Mouse (Mus musculus): Measurements from ENCODE around the gene Kat2b. TPM values are rescaled to one million over a fixed set of nuclear protein-coding genes. Genes with fewer than 3 reads are reported as not detected.
"Not testable (repeated sequence)": the region's sequence is repeated elsewhere in the genome, so short reads cannot be mapped to it uniquely, and the experiment has no call there.

Kat2b gene
- polyA plus RNA-seq, 1 experiment from 2014 or later: 9.6 TPM

DNA sequence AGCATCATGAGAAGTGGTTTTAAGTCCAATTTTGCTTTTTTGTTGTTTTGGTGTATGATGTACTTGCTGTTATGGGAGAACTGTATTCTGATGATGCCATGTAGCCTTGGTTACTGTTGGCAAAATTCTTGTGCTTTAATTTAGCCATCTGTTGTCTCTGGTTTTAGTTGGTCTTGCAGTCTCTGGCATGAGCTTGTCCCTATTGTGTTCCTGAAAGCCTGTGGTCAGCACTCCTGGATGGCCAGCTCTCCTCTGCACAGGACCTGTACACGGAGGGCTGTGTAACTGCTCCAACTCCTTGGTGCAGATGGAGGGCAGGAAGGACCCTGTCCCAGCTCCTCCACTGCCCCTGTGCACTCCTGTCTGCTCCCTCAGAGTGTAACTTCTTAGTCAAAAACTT is 151.8 kb downstream of the Kat2b start:
- Histone ChIP-seq H3K9ac (ENCODE audit: low read depth, low read length) (no peak overlapping the region), H3K36me3 (ENCODE audit: control insufficient read depth, insufficient read depth, low read length) (no peaks in the 10 kb centered on the region), H3K27me3 (ENCODE audit: control insufficient read depth, insufficient read depth, low read length) (no peaks in the 10 kb centered on the region), H3K4me2 (replicated peaks; ENCODE audit: low read depth, low read length) (no peak overlapping the region), H3K9me3 (ENCODE audit: control insufficient read depth, low read length) (no peaks in the 10 kb centered on the region), H3K27ac (ENCODE audit: low read depth, low read length) (no peak overlapping the region), H3K4me3 (ENCODE audit: low read depth, low read length) (no peak overlapping the region), H3K4me1 (replicated peaks; ENCODE audit: control insufficient read depth, insufficient read depth, low read length) (no peaks in the 10 kb centered on the region)
- DNase-seq (ENCODE audit: low spot score) (no peak), ATAC-seq (ENCODE audit: low FRiP score) (no peak)
- 81% methylated on average over 1 of the region's 1 CpGs for WGBS

DNA sequence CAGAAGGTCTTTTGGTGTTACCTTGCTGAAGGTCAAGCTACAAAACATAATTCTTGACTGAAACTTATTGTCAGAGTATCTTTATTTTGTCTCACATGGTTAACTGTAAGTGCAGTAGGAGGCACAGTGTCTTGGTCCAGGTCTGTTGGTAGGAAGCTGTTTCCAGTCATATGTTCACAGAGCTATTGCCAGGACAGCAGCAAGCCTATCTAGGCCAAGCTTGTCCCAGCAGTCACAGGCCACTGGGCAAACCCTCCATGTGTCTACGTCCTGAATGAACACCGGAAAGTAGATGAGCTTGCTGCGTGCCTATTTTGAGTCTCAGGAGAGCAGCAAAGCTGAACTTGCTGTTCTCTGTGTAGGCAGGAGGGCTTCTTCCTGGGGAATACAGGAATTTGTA is 152.3 kb downstream of the Kat2b start:
- not testable (repeated sequence) for H3K9me3 ChIP-seq (ENCODE audit: control insufficient read depth, low read length); H3K4me2 ChIP-seq (replicated peaks; ENCODE audit: low read depth, low read length); H3K4me3 ChIP-seq (ENCODE audit: low read depth, low read length); ATAC-seq (ENCODE audit: low FRiP score); H3K27me3 ChIP-seq (ENCODE audit: control insufficient read depth, insufficient read depth, low read length); H3K4me1 ChIP-seq (replicated peaks; ENCODE audit: control insufficient read depth, insufficient read depth, low read length); DNase-seq (ENCODE audit: low spot score); H3K27ac ChIP-seq (ENCODE audit: low read depth, low read length); H3K9ac ChIP-seq (ENCODE audit: low read depth, low read length); H3K36me3 ChIP-seq (ENCODE audit: control insufficient read depth, insufficient read depth, low read length)
- 92% methylated on average over 3 of the region's 3 CpGs for WGBS

Other genes starting within 250 kb of the Kat2b start
- gene Efhb, start 103.5 kb upstream of the Kat2b start, polyA plus RNA-seq (2014; fragmentation: Nextera tagmentation; extraction: Ambion mirVana): 1.5 and 1.8 TPM in 2 replicates
- gene Rab5a, start 87.6 kb upstream of the Kat2b start, polyA plus RNA-seq (2014; fragmentation: Nextera tagmentation; extraction: Ambion mirVana): 103 TPM in 2 replicates
- 0.56 and 0.77 TPM in 2 replicates for gene Pp2d1, start 27.4 kb upstream of the Kat2b start, polyA plus RNA-seq (2014; fragmentation: Nextera tagmentation; extraction: Ambion mirVana)
- gene Sgo1, start 122.5 kb downstream of the Kat2b start, polyA plus RNA-seq (2014; fragmentation: Nextera tagmentation; extraction: Ambion mirVana): 37.1 and 43.8 TPM in 2 replicates